Mouse (Mus musculus) small intestine, adult 2 months (tissue): ENCODE data around the gene Tnni1.

ENCODE experiments used
- CTCF ChIP-seq: fragments of 200-500 bp; IDR thresholded peaks from 2 replicates; pipeline ENCODE4 v1.5.1; 2012; ENCODE audit warnings: low read depth, mild to moderate bottlenecking, control low read depth, inconsistent platforms, low read length, moderate library complexity, mixed read lengths; ENCODE audit not compliant: insufficient replicate concordance, insufficient read length; ENCODE audit errors: extremely low read depth
- POLR2A ChIP-seq: fragments of 200-500 bp; IDR thresholded peaks from 2 replicates; pipeline ENCODE4 v1.6.1; 2012; ENCODE audit warnings: low read depth, mild to moderate bottlenecking, control low read depth, inconsistent platforms, low read length, moderate library complexity

GRCm38 (mm10) chr1:135812205-135812604 lies 33.0 kb downstream of the Tnni1 start:
- TF ChIP-seq CTCF = no peak
- TF ChIP-seq POLR2A = no peak
